Mouse (Mus musculus) brain, embryonic 14.5 days (tissue): ENCODE results near the gene Ncbp3. TPM values are rescaled to one million over a fixed set of nuclear protein-coding genes. Genes with fewer than 3 reads are reported as not detected.

ENCODE experiments used
- DNase-seq: peaks from one replicate; pipeline ENCODE4 v3.0.0-alpha.2; 2011; ENCODE audit warnings: low read depth
- CTCF ChIP-seq: fragments of 200-500 bp; IDR thresholded peaks from 2 replicates; pipeline ENCODE4 v1.5.1; 2012; ENCODE audit warnings: inconsistent platforms, mild to moderate bottlenecking, moderate library complexity, borderline replicate concordance; ENCODE audit not compliant: insufficient read depth, insufficient read length; ENCODE audit errors: extremely low read depth
- POLR2A ChIP-seq: fragments of 200-500 bp; IDR thresholded peaks from 2 replicates; pipeline ENCODE4 v1.6.1; 2012; ENCODE audit warnings: mild to moderate bottlenecking, inconsistent platforms, borderline replicate concordance; ENCODE audit not compliant: poor library complexity, insufficient read depth, insufficient read length, severe bottlenecking; ENCODE audit errors: extremely low read depth
- polyA plus RNA-seq: library from polyadenylated mRNA; depleted of rRNA; stranded (reverse); fragments of >200 nt; gene quantifications from 2 replicates; pipeline ENCODE4 v1.2.3, GENCODE M21; 2012

Ncbp3 gene
- polyA plus RNA-seq, 1 experiment: 8.3 TPM

DNA sequence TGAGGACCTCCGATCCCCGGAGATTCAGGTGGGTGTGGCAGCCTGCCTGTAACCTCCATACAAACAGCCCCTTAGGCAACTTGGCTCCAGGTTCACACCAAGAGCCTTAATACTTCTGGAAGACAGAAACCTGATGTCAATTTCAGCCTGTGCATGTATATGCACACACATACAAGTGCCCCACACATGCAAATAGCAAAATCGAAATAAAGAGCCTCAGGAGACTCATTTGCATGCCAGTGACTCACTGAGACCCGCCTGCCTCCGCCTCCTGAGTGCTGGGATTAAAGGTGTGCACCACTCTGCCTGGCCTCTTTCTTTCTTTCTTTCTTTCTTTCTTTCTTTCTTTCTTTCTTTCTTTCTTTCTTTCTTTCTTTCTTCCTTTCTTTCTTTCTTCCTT is 51.3 kb downstream of the Ncbp3 start:
- DNase-seq: peak; percentile 52
- TF ChIP-seq POLR2A (no peak), CTCF (no peak)

DNA sequence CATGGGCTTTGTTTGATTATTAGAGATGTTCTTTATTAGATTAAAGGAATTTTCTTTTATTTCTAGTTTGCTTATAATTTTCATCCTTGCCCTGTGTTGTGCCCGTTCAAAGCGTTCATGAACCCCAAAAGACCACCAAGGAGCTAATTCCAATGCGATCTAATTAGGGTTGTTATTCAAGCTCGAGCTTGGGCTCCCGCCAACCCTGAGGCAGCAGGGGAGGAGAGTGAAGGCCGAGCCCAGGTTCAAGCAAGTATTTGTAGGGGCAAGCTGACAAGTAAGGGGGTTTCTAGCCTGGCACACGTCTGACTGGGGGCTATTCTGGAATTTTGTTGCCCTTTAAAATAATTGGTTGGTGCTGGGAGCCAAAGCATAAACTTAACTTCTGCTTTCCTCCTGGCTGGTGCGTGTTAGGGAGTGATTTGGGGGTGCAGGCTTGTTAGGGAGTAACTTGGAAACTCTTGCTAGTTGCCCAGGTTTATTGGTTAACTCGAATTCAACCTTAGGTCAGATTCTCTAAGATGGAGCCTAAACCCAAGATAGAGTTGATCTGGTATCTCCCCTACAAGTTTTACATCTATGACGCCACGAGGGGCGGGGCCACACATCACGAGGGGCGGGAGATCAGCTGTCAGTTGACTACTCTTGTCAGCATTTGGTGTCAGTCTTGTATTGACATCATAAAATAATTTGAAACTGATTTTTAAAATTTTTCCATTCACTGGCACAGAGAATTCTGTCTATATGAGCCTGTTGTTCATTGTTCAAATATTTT is 52.6 kb downstream of the Ncbp3 start:
- DNase-seq: peak; percentile 85
- no peak for TF ChIP-seq POLR2A
- no peak for TF ChIP-seq CTCF

DNA sequence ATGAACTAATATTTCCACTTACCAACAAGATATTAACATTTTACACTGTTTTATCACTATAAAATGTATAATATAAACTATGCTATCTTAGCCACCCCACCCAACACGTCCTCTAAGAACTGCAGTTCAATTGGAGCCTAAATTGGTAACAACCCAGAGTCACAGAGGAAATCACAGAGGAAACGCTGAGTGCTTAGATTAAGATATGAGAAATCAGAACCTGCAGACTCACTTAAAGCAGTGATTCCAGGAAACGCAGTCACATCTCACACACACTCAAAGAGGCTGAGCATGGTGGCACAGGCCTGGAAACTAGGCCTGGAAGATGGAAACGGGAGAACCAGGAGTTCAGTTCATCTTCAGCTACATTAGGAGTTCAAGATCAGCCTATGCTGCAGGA is 53.7 kb downstream of the Ncbp3 start:
- no peak for TF ChIP-seq POLR2A
- no peak for TF ChIP-seq CTCF
- no peak for DNase-seq

DNA sequence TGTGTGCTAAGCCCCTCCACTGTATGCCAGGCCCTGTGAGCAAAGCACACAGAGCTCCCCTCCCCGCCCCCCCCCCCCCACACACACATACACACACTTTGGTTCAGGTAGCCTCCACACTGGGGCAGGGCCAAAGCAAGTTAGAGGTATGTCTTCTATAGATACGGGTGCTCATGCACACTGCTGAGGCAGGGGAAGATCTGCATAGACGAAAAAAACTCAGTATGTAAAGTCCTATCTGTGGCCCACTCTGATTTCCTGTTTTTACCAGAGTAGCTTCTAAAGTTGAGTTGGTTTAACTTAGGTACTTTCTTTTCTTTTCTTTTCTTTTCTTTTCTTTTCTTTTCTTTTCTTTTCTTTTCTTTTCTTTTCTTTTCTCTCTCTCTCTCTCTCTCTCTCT is 57.7 kb downstream of the Ncbp3 start:
- TF ChIP-seq POLR2A (no peak), CTCF (no peak)
- no peak for DNase-seq

DNA sequence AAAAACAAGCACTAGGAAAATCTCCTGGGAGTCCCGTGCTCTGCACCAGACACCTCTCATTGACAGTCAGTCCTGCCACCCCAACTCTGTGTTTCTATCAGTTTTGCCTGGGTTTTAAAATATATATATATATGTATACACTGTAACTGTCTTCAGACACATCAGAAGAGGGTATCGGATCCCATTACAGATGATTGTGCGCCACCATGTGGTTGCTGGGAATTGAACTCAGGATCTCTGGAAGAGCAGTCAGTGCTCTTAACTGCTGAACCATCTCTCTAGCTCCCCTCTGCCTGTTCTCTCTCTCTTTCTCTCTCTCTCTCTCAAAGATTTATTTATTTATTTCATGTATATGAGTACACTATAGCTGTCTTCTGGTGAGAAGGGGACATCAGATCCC is 59.8 kb downstream of the Ncbp3 start:
- peak; percentile 10 for DNase-seq
- peak; percentile 9; the same call in 1 of the 2 replicates for TF ChIP-seq CTCF

DNA sequence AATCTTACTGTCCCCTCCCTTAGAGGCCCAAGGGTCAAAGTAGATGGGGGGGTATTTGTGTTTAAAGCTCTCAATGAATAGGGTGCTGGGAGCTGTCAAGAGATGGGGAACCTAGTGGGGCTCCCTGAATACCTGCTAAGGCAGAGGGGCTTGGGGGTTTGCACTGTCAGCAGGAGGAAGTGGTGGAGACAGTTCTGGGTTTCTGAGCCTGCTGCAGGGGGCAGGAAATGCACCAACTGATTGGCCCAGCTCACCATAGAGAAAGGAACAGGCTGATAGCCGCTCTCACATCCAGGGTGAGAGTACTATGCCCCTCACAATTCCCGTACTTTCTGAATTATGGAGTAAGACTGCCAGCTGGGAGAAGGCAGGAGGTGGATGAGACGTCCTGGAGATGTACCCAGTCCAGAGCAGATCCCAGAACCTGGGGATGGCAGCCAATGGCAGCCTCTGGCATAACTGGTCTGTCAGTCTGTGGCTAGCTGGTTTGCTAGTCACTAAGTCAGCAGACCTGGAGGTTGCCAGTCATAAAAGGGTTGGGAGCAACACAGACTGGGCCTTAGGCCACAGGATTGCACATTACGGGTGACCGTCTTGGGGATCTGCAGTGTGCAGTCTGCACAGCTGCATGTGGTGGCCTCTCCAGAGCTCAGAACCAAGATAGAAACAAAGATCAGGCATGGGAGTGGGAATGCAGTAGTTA is 60.8 kb downstream of the Ncbp3 start:
- DNase-seq: no peak
- TF ChIP-seq CTCF: no peak
- TF ChIP-seq POLR2A: no peak

DNA sequence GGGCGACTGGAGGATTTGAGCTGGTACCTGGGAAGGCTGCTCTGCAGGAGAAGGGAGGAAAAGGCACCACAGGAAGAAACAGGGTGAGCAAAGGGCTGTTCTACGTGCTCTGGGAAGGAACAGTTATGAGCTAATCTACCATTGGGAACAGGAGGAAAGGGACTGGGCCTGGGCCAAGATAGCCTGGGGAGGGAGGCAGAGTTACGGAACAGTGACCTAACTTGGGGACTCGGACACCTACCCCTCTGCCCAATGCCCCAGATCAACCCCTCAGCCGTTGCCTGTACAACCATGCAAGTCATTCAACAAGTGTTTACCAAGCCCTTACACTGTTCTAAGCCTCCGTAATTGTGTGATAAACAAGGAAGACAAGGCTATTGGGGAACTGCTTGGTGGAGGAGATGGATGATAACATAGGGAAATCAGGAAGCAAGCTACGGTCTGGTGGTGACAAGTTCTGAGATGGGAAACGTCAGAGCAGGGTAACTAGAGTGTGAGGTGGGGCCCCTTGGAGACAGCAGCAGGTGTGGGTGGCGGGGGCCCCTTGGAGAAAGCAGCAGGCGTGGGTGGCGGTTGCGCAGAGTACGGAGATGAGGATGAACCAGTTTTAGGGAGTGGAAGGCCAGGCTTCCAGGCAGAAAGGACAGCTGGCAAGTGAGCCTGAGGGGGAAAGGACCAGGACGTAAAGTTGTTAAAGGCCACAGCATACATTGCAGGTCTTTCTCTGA is 61.5 kb downstream of the Ncbp3 start:
- TF ChIP-seq CTCF: no peak
- TF ChIP-seq POLR2A: no peak
- no peak for DNase-seq

DNA sequence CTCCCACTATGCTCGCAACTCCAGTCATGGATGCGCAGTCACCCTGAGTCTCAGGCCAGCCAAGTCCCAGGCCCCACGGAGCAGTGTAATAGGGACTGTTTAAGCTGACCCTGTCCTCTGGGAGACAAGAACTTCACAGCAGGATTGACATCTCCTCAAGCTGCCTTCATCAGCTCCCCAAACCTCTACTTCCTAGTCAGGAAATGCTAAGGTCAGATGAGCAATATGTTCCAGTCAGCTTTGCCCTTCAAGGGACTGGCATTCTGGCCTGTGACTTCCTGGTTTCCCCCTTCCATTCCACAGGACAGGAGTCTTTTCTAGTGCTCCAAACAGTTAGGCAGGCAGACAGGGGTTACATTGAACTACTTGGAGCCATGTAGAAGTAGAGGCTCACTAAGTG is 62.4 kb downstream of the Ncbp3 start:
- DNase-seq: no peak
- no peak for TF ChIP-seq CTCF

DNA sequence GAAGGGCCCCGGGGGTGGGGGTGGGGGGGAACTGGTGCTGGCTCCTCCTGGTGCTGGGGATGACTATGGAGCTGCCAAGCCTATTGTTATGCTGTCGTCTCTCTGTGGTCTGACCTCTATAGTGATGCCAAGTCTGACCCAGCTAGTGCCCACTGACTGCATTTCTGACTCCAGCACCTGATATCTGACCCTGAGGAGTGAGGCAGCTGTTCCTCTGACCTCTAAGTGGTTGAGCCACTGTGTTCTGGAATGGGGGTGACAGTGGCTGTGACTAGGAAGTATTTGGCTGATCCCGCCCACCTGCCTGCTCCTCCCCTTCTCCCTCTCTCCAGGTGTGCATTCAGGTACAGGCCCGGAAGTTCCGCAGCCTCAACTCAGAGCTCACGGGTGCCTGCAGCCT is 63.8 kb downstream of the Ncbp3 start:
- TF ChIP-seq CTCF: no peak
- no peak for TF ChIP-seq POLR2A
- no peak for DNase-seq

DNA sequence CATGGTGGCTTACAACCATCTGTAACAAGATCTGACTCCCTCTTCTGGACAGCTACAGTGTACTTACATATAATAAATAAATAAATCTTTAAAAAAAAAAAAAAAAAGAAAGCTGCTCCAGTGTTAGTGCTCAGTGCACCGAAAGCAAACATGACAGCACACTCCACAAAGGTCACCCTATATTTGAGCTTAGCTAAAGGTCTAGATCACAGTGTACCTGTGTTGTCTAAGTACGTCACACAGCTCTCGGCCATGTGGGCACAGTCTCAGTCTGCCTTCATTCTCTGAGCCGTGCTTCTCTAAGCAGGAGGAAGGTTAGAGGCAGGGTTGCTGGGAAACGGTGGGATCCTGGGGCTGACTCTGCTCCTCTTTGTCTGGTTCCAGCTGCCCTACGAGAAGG is 78.9 kb downstream of the Ncbp3 start:
- TF ChIP-seq CTCF (no peak), POLR2A (no peak)
- no peak for DNase-seq

DNA sequence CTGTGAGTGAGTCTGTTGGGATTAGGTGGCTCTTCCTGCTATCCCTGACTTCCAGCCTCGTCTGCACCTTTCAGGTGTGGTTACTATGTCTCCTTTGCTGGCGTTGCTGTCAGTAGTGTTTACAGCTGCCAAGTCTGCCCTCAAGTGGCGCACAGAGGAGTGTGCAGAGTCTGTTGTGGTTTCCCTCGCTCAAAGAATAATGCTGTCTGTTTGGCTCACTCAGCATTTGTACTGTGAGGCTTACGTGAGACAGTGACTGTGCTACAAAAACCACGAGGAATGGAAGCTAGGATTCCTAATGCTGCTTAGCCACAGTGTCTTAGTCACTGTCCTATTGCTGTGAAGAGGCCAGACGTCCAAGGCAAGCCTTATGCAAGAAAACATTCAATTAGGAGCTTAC is 83.4 kb downstream of the Ncbp3 start:
- peak; percentile 5 for DNase-seq
- TF ChIP-seq POLR2A (no peak), CTCF (peak; percentile 9; the same call in 1 of the 2 replicates)
